Mouse (Mus musculus): ENCODE measurements around the gene Nop14.

- TF ChIP-seq POLR2A (IDR thresholded peaks at IDR 0.05; ENCODE audit: insufficient read depth, low read depth, low read length) = peak; percentile 93
- TF ChIP-seq CTCF (IDR thresholded peaks at IDR 0.05) = no peak; the same call in none of the 2 replicates
- peak; percentile 86 for TF ChIP-seq EP300 (IDR thresholded peaks at IDR 0.05; ENCODE audit: insufficient read depth, low read depth, low read length)
These were observed at the start of gene Nop14, which contains the start of gene Grk4 for GRCm38 (mm10) chr5:34659686-34660590.
